Mouse (Mus musculus) MEL (cell line): ENCODE results near the gene Rae1. TPM values are rescaled to one million over a fixed set of nuclear protein-coding genes. Genes with fewer than 3 reads are reported as not detected.

Experiments
- DNase-seq: peaks from one replicate; pipeline ENCODE4 v3.0.0; 2011; ENCODE audit warnings: low read depth, low spot score
- H3K27ac ChIP-seq: 2 replicates; pipeline ENCODE4 v1.5.1; 2012; ENCODE audit warnings: low read depth, mild to moderate bottlenecking, control low read depth, low read length, moderate library complexity; ENCODE audit not compliant: control insufficient read depth
- H3K27me3 ChIP-seq, 2 experiments: fragments of 150-350 bp in 1 of 2; sonication (generic) in 1 of 2; 2 replicates each; pipeline ENCODE4 v1.6.1; 2012; ENCODE audit warnings: low read length in 2 of 2, mild to moderate bottlenecking in 2 of 2, improper control_type of control experiment in 1 of 2, moderate library complexity in 1 of 2; ENCODE audit not compliant: insufficient read depth in 2 of 2, control insufficient read depth in 1 of 2
- H3K36me3 ChIP-seq, 2 experiments: 2 replicates each; pipeline ENCODE4 v1.6.1; 2012 to 2014; ENCODE audit warnings: low read length in 2 of 2, improper control_type of control experiment in 1 of 2, inconsistent platforms in 1 of 2, mild to moderate bottlenecking in 1 of 2; ENCODE audit not compliant: insufficient read depth in 2 of 2, control insufficient read depth in 1 of 2
- H3K4me1 ChIP-seq, 2 experiments: fragments of 150-350 bp in 1 of 2; sonication (generic) in 1 of 2; 2 replicates each; pipeline ENCODE4 v1.6.1; 2012; ENCODE audit warnings: low read length in 2 of 2, improper control_type of control experiment in 1 of 2, mild to moderate bottlenecking in 1 of 2; ENCODE audit not compliant: insufficient read depth in 2 of 2, control insufficient read depth in 1 of 2
- H3K4me3 ChIP-seq, 2 experiments: fragments of 150-350 bp in 1 of 2; sonication (generic) in 1 of 2; 2 replicates each; pipeline ENCODE4 v1.5.1; 2012; ENCODE audit warnings: low read depth in 2 of 2, low read length in 2 of 2, mild to moderate bottlenecking in 2 of 2, moderate library complexity in 2 of 2, control low read depth in 1 of 2, improper control_type of control experiment in 1 of 2; ENCODE audit not compliant: control insufficient read depth in 1 of 2, insufficient read depth in 1 of 2
- H3K79me2 ChIP-seq: 2 replicates; pipeline ENCODE4 v1.6.1; 2012; ENCODE audit warnings: mild to moderate bottlenecking, low read length, moderate library complexity; ENCODE audit not compliant: control insufficient read depth, poor library complexity, insufficient read depth
- H3K9ac ChIP-seq: 2 replicates; pipeline ENCODE4 v1.6.1; 2012; ENCODE audit warnings: low read depth, mild to moderate bottlenecking, control low read depth, low read length, moderate library complexity; ENCODE audit not compliant: control insufficient read depth, poor library complexity, severe bottlenecking
- H3K9me3 ChIP-seq: fragments of 150-350 bp; sonication (generic); replicated peaks from 2 replicates; pipeline ENCODE4 v1.6.1; 2012; ENCODE audit warnings: mild to moderate bottlenecking, low read length, improper control_type of control experiment, moderate library complexity; ENCODE audit not compliant: insufficient read depth
- BHLHE40 ChIP-seq: IDR thresholded peaks from 2 replicates; pipeline ENCODE4 v1.6.1; 2012; ENCODE audit warnings: low read depth, mild to moderate bottlenecking, inconsistent platforms, low read length, improper control_type of control experiment, borderline replicate concordance
- CHD1 ChIP-seq: IDR thresholded peaks from 2 replicates; pipeline ENCODE4 v1.6.1; 2012; ENCODE audit warnings: low read depth, mild to moderate bottlenecking, inconsistent platforms, low read length, improper control_type of control experiment
- CTCF ChIP-seq, 3 experiments: IDR thresholded peaks in 2 of 3; conservative IDR thresholded peaks in 1 of 3; 2 replicates each; pipeline ENCODE4 v1.5.1; 2011 to 2012; ENCODE audit warnings: low read length in 3 of 3, low read depth in 2 of 3, mild to moderate bottlenecking in 2 of 3, improper control_type of control experiment in 1 of 3, inconsistent platforms in 1 of 3, mixed read lengths in 1 of 3, moderate library complexity in 1 of 3; ENCODE audit not compliant: control insufficient read depth in 1 of 3, insufficient read depth in 1 of 3, poor library complexity in 1 of 3, severe bottlenecking in 1 of 3
- E2F4 ChIP-seq: IDR thresholded peaks from 2 replicates; pipeline ENCODE4 v1.6.1; 2011; ENCODE audit warnings: low read depth, low read length, improper control_type of control experiment, borderline replicate concordance
- ELF1 ChIP-seq: IDR thresholded peaks from 2 replicates; pipeline ENCODE4 v1.6.1; 2014; ENCODE audit warnings: low read depth, mild to moderate bottlenecking, inconsistent platforms, low read length, improper control_type of control experiment, moderate library complexity
- EP300 ChIP-seq, 2 experiments: IDR thresholded peaks; 2 replicates each; pipeline ENCODE4 v1.6.1; 2011; ENCODE audit warnings: improper control_type of control experiment in 2 of 2, low read length in 2 of 2, low read depth in 1 of 2, mild to moderate bottlenecking in 1 of 2
- GABPA ChIP-seq: IDR thresholded peaks from 2 replicates; pipeline ENCODE4 v1.6.1; 2012; ENCODE audit warnings: low read depth, mild to moderate bottlenecking, inconsistent platforms, low read length, improper control_type of control experiment, moderate library complexity
- GATA1 ChIP-seq: IDR thresholded peaks from 2 replicates; pipeline ENCODE4 v1.6.1; 2011; ENCODE audit warnings: low read depth, low read length, improper control_type of control experiment
- MAZ ChIP-seq: IDR thresholded peaks from 2 replicates; pipeline ENCODE4 v1.6.1; 2012; ENCODE audit warnings: low read depth, mild to moderate bottlenecking, inconsistent platforms, low read length, improper control_type of control experiment
- MXI1 ChIP-seq: IDR thresholded peaks from 2 replicates; pipeline ENCODE4 v1.6.1; 2011; ENCODE audit warnings: mild to moderate bottlenecking, low read depth, low read length, improper control_type of control experiment
- MYC ChIP-seq: IDR thresholded peaks from 2 replicates; pipeline ENCODE4 v1.6.1; 2011; ENCODE audit warnings: low read depth, mild to moderate bottlenecking, low read length, improper control_type of control experiment, moderate library complexity
- NELFE ChIP-seq: IDR thresholded peaks from 2 replicates; pipeline ENCODE4 v1.6.1; 2011; ENCODE audit warnings: low read depth, low read length, improper control_type of control experiment
- NRF1 ChIP-seq: IDR thresholded peaks from 2 replicates; pipeline ENCODE4 v1.6.1; 2014; ENCODE audit warnings: low read depth, mild to moderate bottlenecking, inconsistent platforms, low read length, improper control_type of control experiment, moderate library complexity; ENCODE audit not compliant: poor library complexity, insufficient read depth, severe bottlenecking
- POLR2A ChIP-seq, 2 experiments: IDR thresholded peaks; 2 replicates each; pipeline ENCODE4 v1.6.1; 2011 to 2012; ENCODE audit warnings: low read length in 2 of 2, mild to moderate bottlenecking in 2 of 2, control low read depth in 1 of 2, improper control_type of control experiment in 1 of 2, low read depth in 1 of 2, moderate library complexity in 1 of 2; ENCODE audit not compliant: control insufficient read depth in 1 of 2, insufficient read depth in 1 of 2, poor library complexity in 1 of 2
- POLR2AphosphoS2 ChIP-seq: IDR thresholded peaks from 2 replicates; pipeline ENCODE4 v1.6.1; 2011; ENCODE audit warnings: low read length, improper control_type of control experiment
- RAD21 ChIP-seq: IDR thresholded peaks from 2 replicates; pipeline ENCODE4 v1.6.1; 2011; ENCODE audit warnings: mild to moderate bottlenecking, low read depth, low read length, improper control_type of control experiment
- RCOR1 ChIP-seq: IDR thresholded peaks from 2 replicates; pipeline ENCODE4 v1.6.1; 2012; ENCODE audit warnings: low read depth, mild to moderate bottlenecking, inconsistent platforms, low read length, improper control_type of control experiment
- SMC3 ChIP-seq: IDR thresholded peaks from 2 replicates; pipeline ENCODE4 v1.6.1; 2011; ENCODE audit warnings: low read depth, low read length, improper control_type of control experiment
- TAL1 ChIP-seq: IDR thresholded peaks from 2 replicates; pipeline ENCODE4 v1.6.1; 2012; ENCODE audit warnings: mild to moderate bottlenecking, inconsistent platforms, low read length, moderate library complexity, mixed read lengths
- TBP ChIP-seq: IDR thresholded peaks from 2 replicates; pipeline ENCODE4 v1.8.0; 2011; ENCODE audit warnings: low read depth, low read length, improper control_type of control experiment
- USF2 ChIP-seq, 2 experiments: IDR thresholded peaks; 2 replicates each; pipeline ENCODE4 v1.6.1; 2011 to 2012; ENCODE audit warnings: improper control_type of control experiment in 2 of 2, low read length in 2 of 2, borderline replicate concordance in 1 of 2, inconsistent platforms in 1 of 2, low read depth in 1 of 2, mild to moderate bottlenecking in 1 of 2; ENCODE audit not compliant: insufficient read depth in 1 of 2
- ZC3H11A ChIP-seq: IDR thresholded peaks from 2 replicates; pipeline ENCODE4 v1.6.1; 2012; ENCODE audit warnings: low read depth, mild to moderate bottlenecking, inconsistent platforms, low read length, improper control_type of control experiment
- ZMIZ1 ChIP-seq: IDR thresholded peaks from 2 replicates; pipeline ENCODE4 v1.6.1; 2012; ENCODE audit warnings: low read depth, mild to moderate bottlenecking, inconsistent platforms, low read length, improper control_type of control experiment, moderate library complexity
- polyA plus RNA-seq, 2 experiments: library from polyadenylated mRNA; stranded (reverse) in 1 of 2; unstranded in 1 of 2; fragments of >175 nt in 1 of 2; fragments of >200 nt in 1 of 2; gene quantifications; 2 replicates each; pipeline versions ENCODE4 v1.2.1 to v1.2.4; 2012; ENCODE audit warnings: low replicate concordance in 2 of 2, low read depth in 1 of 2; ENCODE audit not compliant: insufficient read length in 2 of 2, insufficient read depth in 1 of 2, missing spikeins in 1 of 2
- total RNA-seq: library from RNA; depleted of rRNA; stranded (reverse); fragments of 300-350 nt; gene quantifications from 2 replicates; pipeline ENCODE4 v1.2.3, GENCODE M21; 2012

The Rae1 gene
- total and polyA plus RNA-seq, 3 experiments, result 156 to 172 TPM; not detected in 1

DNA sequence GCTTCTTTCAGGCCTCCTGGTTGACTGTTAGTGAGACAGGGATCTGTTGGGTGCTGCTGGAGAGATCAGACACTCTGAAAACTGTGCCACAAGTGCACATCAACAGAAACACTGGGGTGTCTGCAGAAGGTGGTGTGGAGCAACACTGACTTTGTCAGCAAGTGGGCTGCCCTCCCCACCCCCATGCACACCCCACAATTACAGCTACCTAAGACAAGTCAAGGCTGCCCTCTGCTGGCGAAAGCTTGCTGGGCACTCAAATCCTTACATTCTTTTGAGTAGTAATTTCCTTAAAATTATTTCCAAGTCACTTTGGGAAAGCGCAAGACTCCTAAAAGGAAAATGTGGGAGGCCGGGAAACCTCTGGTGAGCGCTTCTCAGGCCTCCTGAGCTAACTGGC lies 3.7 kb upstream of the Rae1 start:
- H3K4me1 ChIP-seq, result peaks cover 0 to 3% of the 10 kb centered on the region in 2 experiments; a peak in 2 of 4 replicates
- H3K79me2 ChIP-seq, result peaks cover 13% of the 10 kb centered on the region
- H3K9ac ChIP-seq, result no peak overlapping the region
- H3K27me3 ChIP-seq, result peaks cover 0 to 3% of the 10 kb centered on the region in 2 experiments; a peak in 1 of 4 replicates
- H3K36me3 ChIP-seq, result no peaks in the 10 kb centered on the region
- H3K9me3 ChIP-seq, result no peaks in the 10 kb centered on the region
- TF ChIP-seq MAZ (peak; percentile 80; the same call in 1 of the 2 replicates), RAD21 (peak; percentile 83), MYC (no peak), CHD1 (no peak), BHLHE40 (peak; percentile 41; the same call in 1 of the 2 replicates), GATA1 (no peak), CTCF (IDR thresholded peaks at IDR 0.05 in 2 of 3, conservative IDR thresholded peaks at IDR 0.05 in 1 of 3; ENCODE audit: control insufficient read depth in 1 of 3, insufficient read depth in 1 of 3, low read depth in 2 of 3, low read length in 3 of 3, poor library complexity in 1 of 3, severe bottlenecking in 1 of 3) (peak; percentile 69 to 86 (median 84)), ZC3H11A (peak; percentile 78), SMC3 (peak; percentile 82), RCOR1 (no peak), TBP (no peak), TAL1 (no peak)
- H3K4me3 ChIP-seq, result no peak overlapping the region
- H3K27ac ChIP-seq, result no peak overlapping the region
- DNase-seq, result peak; percentile 75

DNA sequence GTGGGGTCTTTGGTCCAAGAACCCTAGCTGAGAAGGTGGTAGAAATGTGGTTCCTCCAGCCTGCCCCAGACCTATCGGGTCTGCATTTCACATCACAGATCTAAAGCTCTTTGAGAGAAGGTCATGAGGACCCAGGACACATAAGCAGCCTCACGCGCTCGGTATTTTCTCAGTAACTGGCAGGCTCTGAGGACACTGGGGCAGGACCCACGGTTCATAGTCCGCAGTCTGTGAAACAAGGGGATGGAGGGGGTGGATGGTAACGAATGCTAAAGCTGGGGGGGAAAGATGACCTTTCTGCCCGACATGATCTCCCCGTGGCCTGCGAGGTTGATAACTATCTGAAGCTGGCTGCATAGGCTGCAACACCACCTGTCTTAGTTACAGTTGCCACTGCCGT lies 2.2 kb upstream of the Rae1 start:
- no peak overlapping the region for H3K27ac ChIP-seq
- no peak overlapping the region for H3K4me3 ChIP-seq
- H3K79me2 ChIP-seq, result peaks cover 26% of the 10 kb centered on the region
- peaks cover 0 to 2% of the 10 kb centered on the region in 2 experiments; a peak in 1 of 4 replicates for H3K36me3 ChIP-seq
- no peaks in the 10 kb centered on the region for H3K9me3 ChIP-seq
- TF ChIP-seq POLR2A (IDR thresholded peaks at IDR 0.05; ENCODE audit: control insufficient read depth in 1 of 2, insufficient read depth in 1 of 2, low read depth in 1 of 2, low read length in 2 of 2, poor library complexity in 1 of 2), result no peak
- no peak for TF ChIP-seq USF2 (IDR thresholded peaks at IDR 0.05; ENCODE audit: borderline replicate concordance in 1 of 2, insufficient read depth in 1 of 2, low read depth in 1 of 2, low read length in 2 of 2)
- no peak for TF ChIP-seq RCOR1
- TF ChIP-seq GATA1, result no peak
- TF ChIP-seq ZMIZ1, result no peak
- TF ChIP-seq NELFE, result no peak
- no peak for TF ChIP-seq POLR2AphosphoS2
- TF ChIP-seq EP300 (IDR thresholded peaks at IDR 0.05; ENCODE audit: low read depth in 1 of 2, low read length in 2 of 2), result no peak
- TF ChIP-seq BHLHE40, result no peak
- TF ChIP-seq ZC3H11A, result no peak
- no peak for TF ChIP-seq E2F4
- TF ChIP-seq GABPA, result no peak
- no peak for TF ChIP-seq TBP
- no peak for TF ChIP-seq NRF1
- no peak for TF ChIP-seq MXI1
- no peak for TF ChIP-seq ELF1
- H3K27me3 ChIP-seq, result peaks cover 0 to 2% of the 10 kb centered on the region in 2 experiments; a peak in 1 of 4 replicates
- H3K9ac ChIP-seq, result no peak overlapping the region
- DNase-seq, result no peak
- peaks cover 0 to 8% of the 10 kb centered on the region in 2 experiments; a peak in 2 of 4 replicates for H3K4me1 ChIP-seq
